Mouse (Mus musculus) heart, postnatal 0 days (tissue): ENCODE measurements around the gene Hba-a1.

Source experiments
- CTCF ChIP-seq: IDR thresholded peaks from 2 replicates; pipeline ENCODE4 v1.5.1; 2016; ENCODE audit warnings: antibody characterized with exemption, control low read depth, low read depth
- EP300 ChIP-seq: IDR thresholded peaks from 2 replicates; pipeline ENCODE4 v1.6.1; 2016; ENCODE audit warnings: antibody characterized with exemption, low read depth

GRCm38 (mm10) chr11:32331861-32332260 lies 48.5 kb downstream of the Hba-a1 start:
- no peak for TF ChIP-seq EP300
- TF ChIP-seq CTCF = no peak
